Mouse (Mus musculus) urinary bladder, postnatal 4 days (tissue): ENCODE measurements at regions not wholly inside any gene's neighbourhood (a gene's known extent, or its start where the extent isn't known, plus 50 kb on each side); places are given as distances from the start of the nearest gene placed in this dataset.

ENCODE experiments used
- DNase-seq, 2 experiments: peaks; one replicate each; pipeline ENCODE4 v3.0.0; 2021 to 2022; ENCODE audit warnings: low spot score in 2 of 2

GRCm38 (mm10) chr14:98834316-98834715 lies 159.8 kb downstream of the Rpl36a-ps1 start:
- DNase-seq = no peak

GRCm38 (mm10) chr14:98833230-98833999 lies 160.7 kb downstream of the Rpl36a-ps1 start:
- no peak for DNase-seq

GRCm38 (mm10) chr14:98832401-98832800 lies 161.7 kb downstream of the Rpl36a-ps1 start:
- no peak for DNase-seq

- no peak for DNase-seq
These were observed 164.0 kb downstream of the Rpl36a-ps1 start for GRCm38 (mm10) chr14:98829958-98830633.

- DNase-seq = no peak
These were observed 166.6 kb downstream of the Rpl36a-ps1 start for GRCm38 (mm10) chr14:98827490-98827889.

GRCm38 (mm10) chr14:98813657-98814056 lies 180.5 kb downstream of the Rpl36a-ps1 start:
- no peak for DNase-seq

GRCm38 (mm10) chr14:98810259-98811042 lies 183.7 kb downstream of the Rpl36a-ps1 start:
- DNase-seq = no peak

GRCm38 (mm10) chr14:98808117-98808516 lies 186.0 kb downstream of the Rpl36a-ps1 start:
- no peak for DNase-seq

GRCm38 (mm10) chr14:98805066-98805465 lies 189.1 kb downstream of the Rpl36a-ps1 start:
- no peak for DNase-seq

- DNase-seq = no peak
These were observed 192.8 kb downstream of the Rpl36a-ps1 start for GRCm38 (mm10) chr14:98801293-98801692.

- no peak for DNase-seq
These were observed 202.1 kb downstream of the Rpl36a-ps1 start for GRCm38 (mm10) chr14:98791970-98792369.

- no peak for DNase-seq
These were observed 202.7 kb downstream of the Rpl36a-ps1 start for GRCm38 (mm10) chr14:98791232-98791906.

GRCm38 (mm10) chr14:98789794-98790193 lies 204.3 kb downstream of the Rpl36a-ps1 start:
- no peak for DNase-seq

- DNase-seq = no peak
These were observed 212.4 kb downstream of the Rpl36a-ps1 start for GRCm38 (mm10) chr14:98781711-98782110.

- no peak for DNase-seq
These were observed 222.0 kb downstream of the Rpl36a-ps1 start for GRCm38 (mm10) chr14:98772080-98772479.

GRCm38 (mm10) chr14:98768845-98769244 lies 225.3 kb downstream of the Rpl36a-ps1 start:
- no peak for DNase-seq

- DNase-seq = no peak
These were observed 226.6 kb downstream of the Rpl36a-ps1 start for GRCm38 (mm10) chr14:98767481-98767880.

- DNase-seq = no peak
These were observed 228.8 kb downstream of the Rpl36a-ps1 start for GRCm38 (mm10) chr14:98765358-98765757.

GRCm38 (mm10) chr14:98750766-98751165 lies 243.4 kb downstream of the Rpl36a-ps1 start:
- DNase-seq = no peak

- DNase-seq = no peak
These were observed 244.8 kb downstream of the Rpl36a-ps1 start for GRCm38 (mm10) chr14:98749086-98750027.
